Mouse (Mus musculus) large intestine, adult 2 months (tissue): Measurements from ENCODE around the gene Lamb3. TPM values are rescaled to one million over a fixed set of nuclear protein-coding genes. Genes with fewer than 3 reads are reported as not detected.

Source experiments
- DNase-seq: peaks from one replicate; pipeline ENCODE4 v3.0.0-alpha.2; 2012; ENCODE audit warnings: low read depth, low spot score
- WGBS: fragments of 180-500 bp; shearing (Covaris S2); methylation state at CpG from one replicate; pipeline ENCODE4 v1.1.7; 2018; 5-methylcytosine and 5-hydroxymethylcytosine counted together
- polyA plus RNA-seq: library from polyadenylated mRNA; depleted of rRNA; stranded (reverse); fragments of >200 nt; gene quantifications from 2 replicates; pipeline ENCODE4 v1.2.3, GENCODE M21; 2012

Gene Lamb3
- polyA plus RNA-seq, 1 experiment, result 16.7 TPM

- DNase-seq, result no peak
- WGBS, result 85% methylated on average over 7 of the region's 7 CpGs
Measured at GRCm38 (mm10) chr1:193330626-193331025, 123.1 kb downstream of the Lamb3 start.

GRCm38 (mm10) chr1:193332018-193332417 lies 124.5 kb downstream of the Lamb3 start:
- no peak for DNase-seq
- 91% methylated on average over 13 of the region's 13 CpGs for WGBS

- no peak for DNase-seq
- WGBS, result 80% methylated on average over 1 of the region's 1 CpGs
Measured at GRCm38 (mm10) chr1:193332671-193333070, 125.2 kb downstream of the Lamb3 start.

DNA sequence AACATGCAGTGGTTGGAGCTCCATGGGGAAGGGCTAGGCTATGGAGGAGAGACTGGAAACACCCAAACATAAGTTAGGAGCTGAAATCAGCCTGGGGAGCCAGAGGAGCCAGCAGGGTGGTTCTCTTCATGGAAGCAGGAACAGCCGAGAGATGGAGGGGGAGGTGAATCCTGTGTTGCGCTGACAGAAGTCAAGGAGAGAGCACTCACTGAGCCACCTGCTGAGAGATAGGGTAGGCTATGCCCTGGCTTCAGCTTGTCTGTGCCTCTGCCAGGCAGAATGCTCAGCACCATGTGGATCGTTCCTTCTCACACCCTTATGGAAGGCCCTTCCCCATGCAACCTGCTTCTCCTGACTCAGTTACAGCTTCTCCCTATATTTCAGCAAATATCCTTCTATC lies 126.3 kb downstream of the Lamb3 start:
- 89% methylated on average over 3 of the region's 3 CpGs for WGBS
- DNase-seq, result no peak

GRCm38 (mm10) chr1:193334546-193334945 lies 127.0 kb downstream of the Lamb3 start:
- no peak for DNase-seq
- 85% methylated on average over 6 of the region's 6 CpGs for WGBS

DNA sequence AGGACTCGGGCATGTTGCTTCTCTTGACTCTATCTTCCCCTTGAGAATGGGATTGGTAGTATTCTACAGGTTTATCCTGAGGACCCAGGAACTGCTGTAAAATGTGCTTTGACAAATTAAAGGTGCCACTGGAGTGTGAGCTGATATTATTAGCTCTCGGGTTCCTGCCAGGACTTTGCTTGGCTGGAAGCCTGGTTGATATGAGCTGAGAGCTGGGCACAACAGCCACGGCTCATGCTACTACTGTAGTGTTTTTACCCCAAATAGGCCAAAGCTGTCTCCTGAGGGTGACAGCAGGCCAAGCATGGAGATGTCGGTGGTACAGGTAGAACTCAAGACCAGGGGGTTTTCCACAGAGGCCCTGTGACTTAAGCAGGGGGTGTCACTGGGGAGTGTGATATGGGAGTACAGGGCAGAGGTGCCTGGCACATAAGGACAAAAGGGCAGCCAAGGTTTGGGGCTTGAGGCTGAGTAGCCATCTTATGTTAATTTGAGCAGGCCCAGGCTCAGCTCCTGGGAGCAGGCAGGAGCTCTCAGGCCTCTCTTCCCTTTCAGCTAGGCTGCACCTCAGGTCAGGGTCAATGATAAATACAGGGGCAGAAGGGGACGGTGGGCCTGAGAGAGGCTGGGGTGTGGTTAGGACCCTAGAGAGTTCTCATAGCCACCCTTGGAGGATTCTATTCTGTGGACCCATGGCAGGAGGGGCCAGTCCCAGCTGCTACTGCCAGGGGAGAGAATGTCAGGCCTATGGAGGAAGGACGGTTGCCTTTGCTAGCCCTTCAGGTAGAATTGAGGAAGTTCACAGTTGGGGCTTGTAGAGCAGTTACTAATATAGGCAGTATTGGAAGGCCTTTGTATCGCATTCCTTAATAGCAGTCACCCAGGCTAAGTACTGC lies 128.9 kb downstream of the Lamb3 start:
- no peak for DNase-seq
- WGBS, result 79% methylated on average over 7 of the region's 7 CpGs

DNA sequence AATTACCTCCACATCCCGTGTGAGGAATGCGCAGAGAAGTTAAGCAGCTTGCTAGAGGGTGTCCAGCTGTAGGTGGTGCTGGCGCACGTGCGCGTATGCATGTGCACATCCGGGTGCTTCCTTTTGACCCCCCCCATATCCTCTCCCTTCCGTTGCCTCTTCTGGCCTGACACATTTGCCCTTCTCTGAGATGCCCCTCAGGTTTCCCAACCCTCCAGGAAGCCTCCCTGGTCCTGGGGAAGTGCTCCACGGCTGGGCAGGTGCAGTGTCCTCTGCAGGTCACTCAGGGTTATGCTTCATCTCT lies 129.5 kb downstream of the Lamb3 start:
- DNase-seq, result no peak
- WGBS, result 76% methylated on average over 9 of the region's 9 CpGs

DNA sequence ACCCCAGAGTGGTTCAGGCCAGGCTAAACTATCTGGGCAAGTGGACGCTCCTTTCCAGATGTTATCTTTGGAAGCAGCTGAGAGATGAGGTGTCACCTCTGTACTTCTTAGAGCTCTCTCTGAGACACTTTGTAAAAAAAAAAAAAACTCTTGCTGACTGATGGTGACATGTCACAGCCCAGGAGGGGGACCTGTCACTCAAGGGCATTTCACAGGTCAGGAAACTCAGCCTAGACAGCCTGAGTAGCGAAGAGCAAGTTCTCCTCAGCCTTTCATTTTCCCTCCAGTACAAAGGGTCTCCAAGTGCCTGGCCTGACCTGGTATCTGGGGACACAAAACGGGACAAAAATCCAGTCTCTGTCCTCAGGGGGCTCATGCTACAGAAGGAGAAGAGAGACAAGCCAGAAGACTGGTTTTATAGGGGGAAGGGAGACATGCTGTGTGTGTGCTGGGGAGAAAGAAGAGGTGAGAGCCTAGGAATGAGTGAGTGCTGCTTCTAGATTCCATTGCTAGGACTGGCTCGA lies 130.3 kb downstream of the Lamb3 start:
- DNase-seq, result no peak
- WGBS, result 72% methylated on average over 4 of the region's 4 CpGs

- DNase-seq, result no peak
- 80% methylated on average over 9 of the region's 9 CpGs for WGBS
Measured at GRCm38 (mm10) chr1:193338363-193338995, 131.0 kb downstream of the Lamb3 start.

GRCm38 (mm10) chr1:193342198-193342946 lies 134.9 kb downstream of the Lamb3 start:
- 82% methylated on average over 5 of the region's 5 CpGs for WGBS
- DNase-seq, result no peak

GRCm38 (mm10) chr1:193343853-193344252 lies 136.4 kb downstream of the Lamb3 start:
- whole genome bisulfite sequencing, result 65% methylated on average over 4 of the region's 4 CpGs
- no peak for DNase-seq

- DNase-seq, result no peak
- 58% methylated on average over 2 of the region's 2 CpGs for WGBS
Measured at GRCm38 (mm10) chr1:193344976-193345375, 137.5 kb downstream of the Lamb3 start.

DNA sequence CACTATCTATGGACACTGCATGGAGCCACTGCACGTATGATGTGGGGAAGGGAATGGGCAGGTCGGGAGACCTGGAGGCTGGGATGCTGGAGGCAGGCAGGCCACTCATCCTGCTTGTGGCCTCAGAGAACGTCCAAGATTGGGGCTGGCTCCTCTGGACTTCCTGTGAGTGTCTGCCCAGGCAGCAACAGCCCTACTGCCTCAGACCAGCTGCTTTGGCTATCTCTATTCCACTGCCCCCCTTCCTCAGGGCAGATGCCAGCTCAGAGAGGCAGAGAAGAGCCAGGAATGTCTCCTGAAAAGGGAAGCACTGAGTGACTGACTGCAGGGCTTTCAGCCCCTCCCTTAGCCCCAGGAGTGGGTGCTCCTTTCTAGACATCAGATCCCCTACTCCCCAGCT lies 139.4 kb downstream of the Lamb3 start:
- DNase-seq, result no peak
- 70% methylated on average over 3 of the region's 3 CpGs for WGBS

DNA sequence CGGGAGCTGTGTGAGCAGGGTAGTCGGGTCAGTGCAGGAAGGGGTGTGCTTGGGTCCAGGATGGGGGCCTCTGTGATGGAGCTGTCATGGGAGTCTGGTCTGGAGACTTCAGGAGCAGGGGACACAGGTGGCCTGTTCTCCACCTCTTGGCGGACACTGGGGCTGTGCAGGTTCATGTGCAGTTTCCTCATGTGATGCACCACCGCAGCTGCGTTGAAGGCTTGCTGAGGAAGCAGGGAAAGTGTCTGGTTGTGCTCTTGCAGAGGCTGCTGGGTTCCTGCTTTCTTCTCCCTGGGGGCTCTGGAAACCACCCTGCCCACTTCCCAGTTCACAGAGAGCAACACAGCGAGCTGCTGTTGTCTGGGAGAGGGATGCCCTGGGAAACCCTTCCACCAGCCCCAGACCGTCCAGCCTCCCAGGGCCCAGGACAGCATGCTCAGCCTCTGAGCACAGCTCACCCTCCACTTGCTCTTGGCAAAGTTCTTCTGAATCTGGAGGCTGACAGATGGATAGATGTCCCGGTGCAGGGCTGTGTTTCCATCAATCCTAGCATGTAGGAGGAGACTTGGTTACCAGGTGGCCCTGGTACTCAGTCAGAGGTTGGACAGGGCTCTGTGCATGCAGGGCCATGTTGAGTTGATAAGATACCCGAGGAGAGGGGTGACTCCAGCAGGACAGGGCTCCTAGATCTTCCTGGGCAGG lies 140.9 kb downstream of the Lamb3 start:
- WGBS, result 87% methylated on average over 9 of the region's 9 CpGs
- DNase-seq, result no peak

GRCm38 (mm10) chr1:193349702-193350545 lies 142.4 kb downstream of the Lamb3 start:
- no peak for DNase-seq
- WGBS, result 75% methylated on average over 10 of the region's 10 CpGs

DNA sequence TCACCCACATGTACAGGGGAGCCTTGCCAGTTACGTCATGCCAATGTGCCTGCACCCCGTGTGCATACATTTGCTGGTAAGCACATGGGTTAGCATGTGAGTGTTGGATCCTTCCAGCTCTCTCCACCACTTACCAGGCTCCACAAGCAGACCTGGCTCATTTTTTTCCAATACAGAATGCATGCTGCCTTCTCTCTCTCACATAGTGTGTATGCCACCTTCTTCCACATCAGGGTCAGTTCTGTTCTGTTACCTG lies 143.0 kb downstream of the Lamb3 start:
- 95% methylated on average over 2 of the region's 2 CpGs for WGBS
- no peak for DNase-seq

DNA sequence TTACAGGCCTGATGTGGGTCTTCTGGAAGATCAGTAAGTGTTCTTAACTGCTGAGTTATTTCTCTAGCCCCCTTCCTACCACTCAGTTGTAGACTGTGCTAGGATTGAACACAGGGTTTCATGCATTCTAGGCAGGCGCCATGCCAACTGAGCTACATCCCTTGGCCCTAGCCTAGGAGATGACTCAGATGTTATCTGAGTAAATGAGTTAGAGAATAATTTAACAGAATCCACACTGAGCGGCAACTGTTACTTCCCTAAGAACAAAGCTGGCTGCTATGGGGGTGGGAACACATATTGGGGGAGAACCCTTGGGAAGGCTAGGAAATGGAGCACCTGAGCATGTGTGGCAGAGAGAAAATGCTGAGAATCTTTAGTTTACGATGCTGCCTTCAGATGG lies 144.1 kb downstream of the Lamb3 start:
- 76% methylated on average over 3 of the region's 3 CpGs for WGBS
- DNase-seq, result no peak

- 59% methylated on average over 3 of the region's 3 CpGs for WGBS
- no peak for DNase-seq
Measured at GRCm38 (mm10) chr1:193359199-193359598, 151.7 kb downstream of the Lamb3 start.

- WGBS, result 77% methylated on average over 6 of the region's 6 CpGs
- no peak for DNase-seq
Measured at GRCm38 (mm10) chr1:193361181-193361580, 153.7 kb downstream of the Lamb3 start.
